Mouse (Mus musculus) bone marrow, adult 2 months (tissue): ENCODE measurements around the gene Arl6ip5. TPM values are rescaled to one million over a fixed set of nuclear protein-coding genes. Genes with fewer than 3 reads are reported as not detected.

Experiments used
- H3K27ac ChIP-seq: fragments of 200-500 bp; 2 replicates; pipeline ENCODE4 v1.5.1; 2012; ENCODE audit warnings: low read depth, mild to moderate bottlenecking, control low read depth, inconsistent platforms, low read length; ENCODE audit not compliant: control insufficient read depth, poor library complexity, insufficient read depth
- H3K4me1 ChIP-seq: fragments of 200-500 bp; 2 replicates; pipeline ENCODE4 v1.6.1; 2011; ENCODE audit warnings: low read length; ENCODE audit not compliant: control insufficient read depth, insufficient read depth
- H3K4me3 ChIP-seq: fragments of 200-500 bp; replicated peaks from 2 replicates; pipeline ENCODE3; 2011; ENCODE audit warnings: mild to moderate bottlenecking, low read depth, low read length, control low read depth; ENCODE audit not compliant: control insufficient read depth
- CTCF ChIP-seq: fragments of 200-500 bp; IDR thresholded peaks from 2 replicates; pipeline ENCODE4 v1.5.1; 2011; ENCODE audit warnings: low read length, control low read depth; ENCODE audit not compliant: control insufficient read depth, insufficient read depth
- POLR2A ChIP-seq: fragments of 200-500 bp; IDR thresholded peaks from 2 replicates; pipeline ENCODE4 v1.6.1; 2011; ENCODE audit warnings: low read depth, mild to moderate bottlenecking, control low read depth, low read length, borderline replicate concordance; ENCODE audit not compliant: control insufficient read depth
- WGBS: fragments of 180-500 bp; shearing (Covaris S2); methylation state at CpG from one replicate; pipeline ENCODE4 v1.1.7; 2018; 5-methylcytosine and 5-hydroxymethylcytosine counted together
- polyA plus RNA-seq: library from polyadenylated mRNA; stranded (reverse); fragments of >200 nt; gene quantifications from 2 replicates; pipeline ENCODE4 v1.2.4, GENCODE M21; 2011; ENCODE audit warnings: low replicate concordance; ENCODE audit not compliant: missing spikeins, insufficient read depth, insufficient read length

Gene Arl6ip5
- polyA plus RNA-seq, 1 experiment = 39.3 TPM

DNA sequence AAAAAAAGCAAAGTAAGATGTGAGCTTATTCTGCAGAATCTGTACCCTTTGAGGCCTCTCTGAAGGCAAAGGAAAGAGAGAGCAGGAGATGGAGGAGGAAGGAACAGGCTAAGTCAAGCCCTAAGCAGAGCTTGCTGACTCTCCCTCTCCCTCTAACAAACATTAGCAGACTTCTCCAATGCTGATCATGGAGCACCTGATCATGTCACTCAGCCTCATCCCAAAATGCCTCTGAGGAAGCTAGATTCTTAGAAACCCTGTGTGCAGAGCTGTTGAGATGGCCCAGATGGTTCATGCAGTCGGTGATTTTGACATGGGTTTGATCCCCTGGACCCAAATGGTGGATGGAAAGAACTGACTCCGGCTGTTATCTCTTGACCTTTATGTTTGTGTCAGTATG, 56.6 kb downstream of the Arl6ip5 start:
- no peak overlapping the region for H3K4me3 ChIP-seq
- 78% methylated on average over 2 of the region's 2 CpGs for WGBS
- no peak for TF ChIP-seq POLR2A
- TF ChIP-seq CTCF = no peak
- no peaks in the 10 kb centered on the region for H3K4me1 ChIP-seq
- H3K27ac ChIP-seq = no peak overlapping the region

DNA sequence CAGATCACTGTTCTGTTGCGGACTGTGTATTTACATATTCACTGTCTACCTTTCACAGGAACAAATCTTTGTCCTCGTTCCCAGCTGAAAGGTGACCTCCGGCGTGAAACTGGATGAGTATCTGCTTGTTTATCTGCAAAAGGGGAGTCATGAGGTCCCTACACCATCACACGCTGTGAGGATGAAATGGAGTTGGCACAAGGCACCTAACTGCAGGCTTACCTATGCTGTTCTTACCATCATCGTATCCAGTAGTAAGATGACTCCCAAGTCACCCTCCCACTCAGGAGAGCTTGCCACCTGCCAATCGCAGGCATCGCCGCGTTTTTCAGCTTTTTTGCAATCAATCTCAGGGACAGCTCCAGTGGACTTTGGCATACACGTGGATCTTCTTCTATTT, 59.1 kb downstream of the Arl6ip5 start:
- no peak overlapping the region for H3K4me3 ChIP-seq

DNA sequence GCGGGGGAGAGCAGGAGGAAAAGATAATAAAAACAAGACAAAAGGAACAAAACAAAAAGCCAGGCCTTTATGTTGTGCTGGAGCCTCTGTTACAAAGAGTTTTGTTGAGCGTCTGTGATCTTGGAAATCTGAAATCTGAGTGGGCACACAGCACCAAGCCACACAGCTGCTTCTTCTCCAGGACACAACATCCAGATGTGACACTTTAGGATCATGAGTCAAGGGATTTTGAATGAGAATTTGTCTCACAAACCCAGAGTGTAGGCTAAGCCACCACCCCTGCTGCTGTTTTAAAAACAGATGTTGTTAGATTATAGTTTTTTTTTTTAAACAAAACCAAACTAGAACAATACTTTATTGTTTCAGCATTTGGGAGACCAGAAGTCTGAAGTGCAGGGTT, 61.9 kb downstream of the Arl6ip5 start:
- WGBS = 74% methylated on average over 2 of the region's 2 CpGs

More for the DNA sequence above, 59.1 kb downstream of the Arl6ip5 start:
- 83% methylated on average over 11 of the region's 11 CpGs for WGBS
- TF ChIP-seq CTCF (no peak), POLR2A (no peak)
- Histone ChIP-seq H3K27ac (no peak overlapping the region), H3K4me1 (no peaks in the 10 kb centered on the region)

DNA sequence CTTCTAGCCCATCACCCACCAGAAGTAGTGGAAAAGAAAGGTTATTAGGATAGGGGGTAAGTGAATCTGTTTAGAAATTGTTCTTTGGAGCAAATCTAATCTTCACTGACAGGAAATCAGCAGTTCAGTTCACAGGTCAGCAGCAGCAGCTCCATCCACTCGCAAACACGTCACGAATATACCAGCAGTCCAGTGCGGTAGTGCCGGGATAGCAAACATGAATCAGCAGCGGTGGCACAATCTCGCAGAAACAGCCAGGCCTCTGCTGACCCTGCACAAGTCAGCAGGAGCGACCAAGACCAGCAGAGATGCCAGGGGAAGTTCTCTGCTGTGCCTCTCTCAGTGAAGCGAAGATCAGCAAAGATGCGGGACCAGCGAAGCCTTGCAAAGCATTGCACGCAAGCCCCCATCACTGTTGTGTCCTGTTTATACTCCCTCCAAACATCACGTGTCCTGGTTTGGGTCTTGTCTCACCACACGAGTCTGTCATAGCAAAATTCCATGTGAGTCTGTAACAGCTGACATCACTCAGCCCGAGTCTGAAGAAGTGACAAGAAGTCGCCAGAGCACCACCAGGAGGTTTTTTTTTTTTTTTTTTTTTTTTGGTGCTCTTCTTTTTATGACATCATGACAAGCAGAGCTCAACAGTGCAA, 62.7 kb downstream of the Arl6ip5 start:
- Histone ChIP-seq H3K27ac (no peak overlapping the region), H3K4me1 (peaks cover 1% of the 10 kb centered on the region; the same call in 1 of the 2 replicates), H3K4me3 (no peak overlapping the region)
- WGBS = 82% methylated on average over 16 of the region's 16 CpGs
- no peak for TF ChIP-seq CTCF
- TF ChIP-seq POLR2A = no peak

More for the DNA sequence above, 61.9 kb downstream of the Arl6ip5 start:
- H3K4me3 ChIP-seq = no peak overlapping the region
- no peak overlapping the region for H3K27ac ChIP-seq
- no peak for TF ChIP-seq CTCF
- no peak for TF ChIP-seq POLR2A
- H3K4me1 ChIP-seq = no peaks in the 10 kb centered on the region

DNA sequence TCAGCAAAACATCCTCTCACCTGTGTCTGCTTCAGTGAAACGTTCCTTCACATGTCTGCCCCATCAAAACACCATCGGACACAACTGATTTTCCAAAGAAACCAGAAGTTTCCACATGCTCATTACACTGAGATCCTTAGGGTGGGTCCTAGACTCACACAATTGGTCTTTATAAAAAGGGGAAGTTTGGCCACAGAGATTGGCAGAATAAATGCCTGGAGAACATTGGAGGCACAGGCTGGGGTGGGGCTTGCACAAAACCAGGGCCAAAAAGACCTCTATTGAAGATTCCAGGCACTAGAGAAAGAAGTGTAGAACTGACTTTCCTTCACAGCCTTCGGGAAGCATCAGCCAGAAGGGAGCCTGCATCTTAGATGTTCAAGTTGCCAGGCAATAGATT, 63.3 kb downstream of the Arl6ip5 start:
- WGBS = 56% methylated on average over 3 of the region's 3 CpGs
- TF ChIP-seq CTCF (no peak), POLR2A (no peak)
- H3K27ac ChIP-seq = no peak overlapping the region

DNA sequence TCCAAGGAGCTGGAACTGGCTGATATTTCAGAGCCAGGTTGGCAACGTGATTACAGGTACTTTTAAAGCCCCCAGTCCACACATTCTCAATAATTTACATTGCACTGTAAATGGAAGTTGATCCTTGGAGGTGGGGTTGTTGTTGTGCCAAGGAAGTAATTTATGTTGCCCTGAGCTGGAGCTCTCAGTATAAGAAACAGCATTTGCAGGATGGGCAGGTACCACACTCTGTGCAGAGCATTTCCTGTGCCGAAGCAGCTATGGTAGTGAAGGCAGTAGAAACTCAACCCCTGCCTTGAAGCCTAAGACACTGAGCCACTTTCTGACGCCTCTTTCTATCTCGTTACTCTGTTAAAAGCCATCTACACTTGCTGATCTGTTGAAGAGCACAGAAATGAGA, 65.3 kb downstream of the Arl6ip5 start:
- Histone ChIP-seq H3K4me3 (no peak overlapping the region), H3K27ac (no peak overlapping the region), H3K4me1 (peaks cover 1% of the 10 kb centered on the region; the same call in 1 of the 2 replicates)
- WGBS = 52% methylated on average over 4 of the region's 4 CpGs
- TF ChIP-seq POLR2A (no peak), CTCF (no peak)

More for the DNA sequence above, 63.3 kb downstream of the Arl6ip5 start:
- Histone ChIP-seq H3K4me1 (peaks cover 1% of the 10 kb centered on the region; the same call in 1 of the 2 replicates), H3K4me3 (no peak overlapping the region)

DNA sequence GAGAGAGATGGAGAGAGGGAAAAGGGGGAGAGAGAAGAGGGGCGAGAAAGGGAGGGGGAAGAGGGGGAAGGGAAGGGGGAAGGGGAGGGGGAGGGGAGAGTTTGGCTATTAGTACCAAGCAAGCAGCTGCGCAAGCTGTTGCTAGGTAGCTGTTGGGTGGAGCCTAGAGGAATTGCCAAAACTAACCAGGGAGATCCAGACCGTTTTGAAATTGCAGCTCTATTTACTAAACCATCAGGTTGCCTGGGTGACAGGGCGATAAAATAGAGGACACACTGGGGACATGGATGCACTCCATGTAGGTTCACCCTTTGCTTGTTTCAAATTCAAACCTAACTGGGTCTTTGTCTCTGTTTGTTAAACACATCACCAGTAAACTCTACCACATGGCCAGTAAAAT, 65.9 kb downstream of the Arl6ip5 start:
- no peak overlapping the region for H3K27ac ChIP-seq
- WGBS = 62% methylated on average over 4 of the region's 4 CpGs
- H3K4me1 ChIP-seq = peaks cover 1% of the 10 kb centered on the region; the same call in 1 of the 2 replicates
- no peak overlapping the region for H3K4me3 ChIP-seq
- TF ChIP-seq POLR2A (no peak), CTCF (no peak)

DNA sequence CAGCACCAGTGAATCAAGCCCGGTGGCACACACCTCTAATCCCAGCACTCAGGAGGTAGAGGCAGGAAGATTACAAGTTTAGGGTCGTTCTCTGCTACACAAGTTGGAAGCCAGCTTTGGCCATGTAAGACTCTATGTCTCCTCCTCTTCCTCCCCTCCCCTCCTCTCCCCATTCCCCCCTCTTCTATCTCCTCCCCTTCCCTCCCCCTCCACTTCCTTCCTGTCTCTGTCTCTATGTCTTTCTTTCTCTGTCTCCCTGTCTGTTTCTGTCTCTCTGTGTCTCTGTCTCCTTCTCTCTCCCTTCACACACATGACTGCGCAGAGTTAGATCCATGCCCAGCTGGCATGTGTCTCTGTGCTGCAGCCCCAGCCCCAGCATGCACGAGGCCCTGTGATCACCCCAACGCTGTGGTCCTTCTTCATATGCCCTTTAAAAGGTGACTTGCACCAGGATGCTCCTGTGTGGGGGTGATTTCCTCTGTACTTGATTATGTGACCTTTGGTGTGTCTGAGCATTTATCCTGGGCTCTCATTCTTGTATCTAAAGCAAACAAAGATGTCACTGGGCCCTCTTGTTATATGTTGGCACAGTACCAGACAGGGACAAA, 66.5 kb downstream of the Arl6ip5 start:
- Histone ChIP-seq H3K27ac (no peak overlapping the region), H3K4me1 (peaks cover 1% of the 10 kb centered on the region; the same call in 1 of the 2 replicates), H3K4me3 (no peak overlapping the region)
- WGBS = 50% methylated on average over 5 of the region's 5 CpGs
- no peak for TF ChIP-seq POLR2A

DNA sequence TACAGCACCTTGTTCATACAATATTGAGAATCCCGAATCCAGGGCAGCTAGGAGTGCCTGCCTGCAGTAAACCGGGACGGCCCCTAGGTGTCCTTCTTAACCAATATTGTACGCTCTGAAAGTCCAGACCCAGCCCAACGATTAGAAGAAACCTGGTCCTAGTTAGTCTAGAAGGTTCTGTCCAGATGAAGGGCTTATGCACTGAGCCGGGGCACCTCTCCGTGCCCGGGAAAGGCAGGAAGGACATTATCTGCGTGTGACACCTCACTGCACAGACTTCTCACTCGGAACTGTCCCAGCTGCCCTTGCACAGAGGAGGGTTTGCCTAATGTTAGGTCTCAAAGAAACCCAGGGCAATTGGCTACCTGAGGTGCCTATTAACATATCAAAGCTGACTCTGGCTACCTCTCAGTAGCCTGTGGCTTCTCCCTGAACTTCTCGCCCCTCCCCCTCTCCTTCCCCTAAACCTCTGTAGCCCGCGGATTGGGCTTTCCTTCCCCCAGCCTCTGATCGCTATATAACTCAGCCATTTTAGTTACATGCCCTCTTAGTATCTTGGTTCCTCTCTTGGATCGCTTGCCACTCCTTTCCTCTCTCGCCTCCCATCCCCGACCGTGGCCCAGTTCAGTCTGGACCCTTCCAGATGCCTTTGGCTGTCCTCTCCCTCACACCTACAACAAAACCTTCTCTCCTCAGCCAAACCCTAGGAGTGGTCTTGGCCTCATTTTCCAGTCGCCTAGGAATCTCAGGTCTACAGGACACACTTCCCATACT, 67.7 kb downstream of the Arl6ip5 start:
- peak overlapping the region; percentile 33 for H3K4me3 ChIP-seq
- TF ChIP-seq CTCF (peak; percentile 58), POLR2A (no peak)
- H3K27ac ChIP-seq = no peak overlapping the region
- H3K4me1 ChIP-seq = peaks cover 1% of the 10 kb centered on the region; the same call in 1 of the 2 replicates
- WGBS = 6% methylated on average over 19 of the region's 19 CpGs
